25 mouse cellular contexts compared by ENCODE assay signal in the genomic region with DNA sequence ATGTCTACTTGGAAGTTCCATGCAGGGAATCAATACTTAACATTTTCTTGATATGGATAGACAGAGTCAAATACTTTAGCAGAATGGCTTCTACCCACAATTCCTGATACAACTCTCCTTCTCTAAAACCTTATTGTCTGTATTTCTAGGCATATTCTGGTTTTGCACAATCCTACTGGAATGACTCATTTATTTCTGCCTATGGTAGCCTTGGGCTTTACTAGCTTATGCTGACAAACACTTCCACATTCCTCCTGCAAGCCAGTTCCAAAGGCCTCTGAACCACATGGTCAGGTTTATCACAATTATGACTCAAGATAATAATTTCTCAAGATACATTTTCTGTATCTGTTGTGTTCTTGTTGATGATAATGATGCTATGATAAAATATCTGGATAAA.
DNase-seq lines count a peak whose midpoint lies in the region; ATAC-seq and TF ChIP-seq lines count a peak whose summit lies in the region.
"Had no signal": no experiment of that assay in that cellular context is flagged by ENCODE, and none has a peak within 500 bp of the region (broad histone marks: within the 10 kb centered on the region; RNA-seq: fewer than 3 reads in every experiment).

No protein-coding gene starts in this region.

- H3K27me3 ChIP-seq in myocyte (ENCODE audit: control insufficient read depth, insufficient read depth, insufficient read length), result no peaks in the 10 kb centered on the region
- no peaks in the 10 kb centered on the region for H3K27me3 ChIP-seq in heart, embryonic 12.5 days (replicated peaks)
- H3K27me3 ChIP-seq: hindbrain, embryonic 13.5 days; intestine, embryonic 15.5 days had no signal

- DNase-seq in adrenal gland, adult 2 months, result peak; percentile 33
- no peak for DNase-seq in adrenal gland, postnatal 4 days (ENCODE audit: low spot score in 2 of 2)
- no peak for DNase-seq in layer of hippocampus, adult 2 months (ENCODE audit: low spot score in 2 of 2)
- no peak for DNase-seq in layer of hippocampus, adult 18-20 months (ENCODE audit: low spot score in 2 of 2)
- DNase-seq: adrenal gland, postnatal 25 days; B cell, adult 2 months; cerebellum, adult 18-20 months; cerebellum, adult 9-10 months; cerebellum, postnatal 14 days; forebrain, postnatal 0 days; gastrocnemius, adult 2 months; gastrocnemius, postnatal 14 days; heart, adult 2 months; heart, postnatal 36 days; kidney, adult 11 months had no signal

- H3K4me3 ChIP-seq in layer of hippocampus, adult 2 months, result no peak overlapping the region
- no peak overlapping the region for H3K4me3 ChIP-seq in myocyte
- no peak overlapping the region for H3K4me3 ChIP-seq in heart, embryonic 12.5 days
- H3K4me3 ChIP-seq: gastrocnemius, adult 2 months; heart, adult 2 months; heart, embryonic 10.5 days; hindbrain, embryonic 10.5 days; hindbrain, embryonic 13.5 days; intestine, embryonic 15.5 days had no signal

- H3K4me1 ChIP-seq in heart, embryonic 12.5 days (replicated peaks), result no peaks in the 10 kb centered on the region
- H3K4me1 ChIP-seq: heart, embryonic 10.5 days; hindbrain, embryonic 10.5 days; hindbrain, embryonic 13.5 days; intestine, embryonic 15.5 days had no signal

- no peak overlapping the region for H3ac ChIP-seq in myocyte (ENCODE audit: control insufficient read depth, insufficient read length)

- no peak overlapping the region for H3K4me2 ChIP-seq in myocyte (ENCODE audit: low read depth)
- H3K4me2 ChIP-seq in heart, embryonic 12.5 days, result no peak overlapping the region
- H3K4me2 ChIP-seq: hindbrain, embryonic 13.5 days; intestine, embryonic 15.5 days had no signal

- no peaks in the 10 kb centered on the region for H3K79me2 ChIP-seq in myocyte (ENCODE audit: control insufficient read depth, insufficient read depth)

- peak overlapping the region; percentile 8; the same call in 1 of the 2 replicates for H3K27ac ChIP-seq in layer of hippocampus, adult 2 months
- H3K27ac ChIP-seq in heart, embryonic 12.5 days (ENCODE audit: poor library complexity, severe bottlenecking), result no peak overlapping the region
- H3K27ac ChIP-seq: gastrocnemius, adult 2 months; heart, adult 2 months; heart, embryonic 10.5 days; hindbrain, embryonic 10.5 days; hindbrain, embryonic 13.5 days; intestine, embryonic 15.5 days had no signal

- no peaks in the 10 kb centered on the region for H3K36me3 ChIP-seq in myocyte (ENCODE audit: control insufficient read depth, insufficient read depth)
- H3K36me3 ChIP-seq in heart, embryonic 12.5 days, result no peaks in the 10 kb centered on the region
- H3K36me3 ChIP-seq: heart, embryonic 10.5 days; hindbrain, embryonic 10.5 days; hindbrain, embryonic 13.5 days; intestine, embryonic 15.5 days had no signal

- no peak for TF ChIP-seq POLR2A in myocyte (IDR thresholded peaks at IDR 0.05; ENCODE audit: insufficient read length, low read depth)

- no peak for TF ChIP-seq CTCF in layer of hippocampus, adult 2 months (conservative IDR thresholded peaks at IDR 0.05)

- H3K9ac ChIP-seq in heart, embryonic 12.5 days, result no peak overlapping the region
- H3K9ac ChIP-seq: forebrain, postnatal 0 days; hindbrain, embryonic 13.5 days; intestine, embryonic 15.5 days had no signal

- no peaks in the 10 kb centered on the region for H3K9me3 ChIP-seq in heart, embryonic 12.5 days (replicated peaks)
- H3K9me3 ChIP-seq: heart, embryonic 10.5 days; hindbrain, embryonic 10.5 days; hindbrain, embryonic 13.5 days; intestine, embryonic 15.5 days had no signal

- no peak for ATAC-seq in heart, embryonic 12.5 days (ENCODE audit: insufficient number of reproducible peaks, low FRiP score)
- ATAC-seq: activated CD4-positive, CD25-positive, alpha-beta regulatory T cell, adult 4 months; CD4-positive, CD25-positive, alpha-beta regulatory T cell, adult 4 months; forebrain, embryonic 14.5 days; forebrain, postnatal 0 days; hindbrain, embryonic 16.5 days; intestine, embryonic 15.5 days had no signal

TF ChIP-seq in myocyte, 11 proteins besides CTCF, POLR2A, EP300 and RAD21:
- TF ChIP-seq MYOG (IDR thresholded peaks at IDR 0.05; ENCODE audit: control insufficient read depth in 1 of 3, insufficient read depth in 1 of 3, insufficient read length in 2 of 3, low read depth in 2 of 3) (no peak), CEBPB (IDR thresholded peaks at IDR 0.05; ENCODE audit: insufficient read depth, poor library complexity, severe bottlenecking) (peak; percentile 62; the same call in 1 of the 2 replicates)
